Mouse (Mus musculus) lung, postnatal 0 days (tissue): Measurements from ENCODE around the gene Nprl2.

Experiments used
- CTCF ChIP-seq: IDR thresholded peaks from 2 replicates; pipeline ENCODE4 v1.5.1; 2016; ENCODE audit warnings: antibody characterized with exemption, mild to moderate bottlenecking
- EP300 ChIP-seq: IDR thresholded peaks from 2 replicates; pipeline ENCODE4 v1.6.1; 2016; ENCODE audit warnings: antibody characterized with exemption, mild to moderate bottlenecking, control low read depth

DNA sequence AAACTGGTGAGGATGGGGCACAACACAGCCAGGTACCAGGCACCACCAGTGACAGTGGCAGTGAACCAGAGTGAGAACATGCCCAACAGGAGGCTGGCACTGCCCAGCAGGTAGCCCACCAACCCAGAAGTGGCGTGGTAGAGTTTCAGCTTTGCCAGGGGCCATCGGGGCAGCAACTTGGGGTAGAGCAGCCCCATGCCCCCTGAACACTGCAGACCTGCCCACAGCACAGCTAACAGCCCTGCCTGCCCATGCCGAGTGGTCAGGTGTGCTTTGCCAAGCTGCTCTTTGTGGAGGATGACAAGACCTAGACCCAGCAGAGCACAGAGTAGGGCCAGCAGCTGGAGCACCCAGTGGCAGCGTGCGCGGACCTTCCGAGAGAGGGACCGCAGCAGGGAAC is 2.1 kb upstream of the Nprl2 start:
- TF ChIP-seq CTCF = no peak
- no peak for TF ChIP-seq EP300
